Mouse (Mus musculus) MEL (cell line): ENCODE results near the gene Matn1.

ENCODE experiments used
- CTCF ChIP-seq, 3 experiments: IDR thresholded peaks in 2 of 3; conservative IDR thresholded peaks in 1 of 3; 2 replicates each; pipeline ENCODE4 v1.5.1; 2011 to 2012; ENCODE audit warnings: low read length in 3 of 3, low read depth in 2 of 3, mild to moderate bottlenecking in 2 of 3, improper control_type of control experiment in 1 of 3, inconsistent platforms in 1 of 3, mixed read lengths in 1 of 3, moderate library complexity in 1 of 3; ENCODE audit not compliant: control insufficient read depth in 1 of 3, insufficient read depth in 1 of 3, poor library complexity in 1 of 3, severe bottlenecking in 1 of 3
- TCF12 ChIP-seq: IDR thresholded peaks from 2 replicates; pipeline ENCODE4 v1.6.1; 2014; ENCODE audit warnings: low read depth, mild to moderate bottlenecking, inconsistent platforms, low read length, improper control_type of control experiment, moderate library complexity
- UBTF ChIP-seq: IDR thresholded peaks from 2 replicates; pipeline ENCODE4 v1.6.1; 2012; ENCODE audit warnings: low read depth, mild to moderate bottlenecking, inconsistent platforms, low read length, improper control_type of control experiment, moderate library complexity, borderline replicate concordance; ENCODE audit not compliant: insufficient read depth
- ZKSCAN1 ChIP-seq: IDR thresholded peaks from 2 replicates; pipeline ENCODE4 v1.6.1; 2012; ENCODE audit warnings: low read depth, mild to moderate bottlenecking, inconsistent platforms, low read length, improper control_type of control experiment, moderate library complexity

DNA sequence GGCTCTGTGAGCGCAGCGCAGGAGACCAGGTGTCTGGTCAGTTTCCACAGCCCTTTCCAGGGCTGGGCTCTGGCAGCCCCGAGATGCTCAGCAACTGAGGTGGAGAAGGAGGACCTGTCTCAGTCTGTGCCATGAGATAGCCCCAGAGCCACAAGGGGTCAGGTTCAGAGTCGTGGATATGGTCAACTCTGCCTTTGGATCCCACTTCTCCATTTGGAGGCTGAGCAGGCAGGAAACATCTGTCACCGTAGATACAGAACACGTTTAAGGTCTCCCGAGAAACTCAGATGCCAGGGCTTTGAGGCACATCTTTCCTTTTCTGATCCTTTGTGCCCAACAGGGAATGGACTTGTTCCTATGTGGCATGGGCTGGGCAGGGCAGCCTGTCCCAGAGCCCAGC, 594 bp downstream of the Matn1 start:
- TF ChIP-seq UBTF = no peak
- no peak for TF ChIP-seq ZKSCAN1
- TF ChIP-seq CTCF (IDR thresholded peaks at IDR 0.05 in 2 of 3, conservative IDR thresholded peaks at IDR 0.05 in 1 of 3; ENCODE audit: control insufficient read depth in 1 of 3, insufficient read depth in 1 of 3, low read depth in 2 of 3, low read length in 3 of 3, poor library complexity in 1 of 3, severe bottlenecking in 1 of 3) = no peak
- no peak for TF ChIP-seq TCF12
